Mouse (Mus musculus): ENCODE results near the gene Tet1.

- TF ChIP-seq POLR2A (IDR thresholded peaks at IDR 0.05; ENCODE audit: low read depth, low read length) (no peak), CTCF (IDR thresholded peaks at IDR 0.05; ENCODE audit: extremely low read depth, insufficient read depth, insufficient read length, insufficient replicate concordance) (no peak)
Observed at GRCm38 (mm10) chr10:62862435-62862834, 46.4 kb downstream of the Tet1 start.

Data from spleen, adult 2 months (tissue).